In genomic region chr1:42763447-42763846, GRCm38 (mm10) we compare ENCODE assay signal across 17 mouse cellular contexts.
DNase-seq lines count a peak whose midpoint lies in the region; ATAC-seq and TF ChIP-seq lines count a peak whose summit lies in the region.
"Had no signal": no experiment of that assay in that cellular context is flagged by ENCODE, and none has a peak within 500 bp of the region (broad histone marks: within the 10 kb centered on the region; RNA-seq: fewer than 3 reads in every experiment).

No protein-coding gene starts in this region.

- peaks cover 5% of the 10 kb centered on the region for H3K4me1 ChIP-seq in bone marrow macrophage, adult 2 months (ENCODE audit: control insufficient read depth, insufficient read depth, low read length)
- H3K4me1 ChIP-seq in intestine, embryonic 16.5 days (ENCODE audit: control insufficient read depth, insufficient read depth, low read length) = no peaks in the 10 kb centered on the region
- H3K4me1 ChIP-seq: neural tube, embryonic 13.5 days had no signal

- H3K9ac ChIP-seq in intestine, embryonic 16.5 days (ENCODE audit: low read depth, low read length) = no peak overlapping the region
- H3K9ac ChIP-seq: neural tube, embryonic 13.5 days had no signal

- no peak for ATAC-seq in intestine, embryonic 16.5 days
- ATAC-seq: hindbrain, embryonic 16.5 days had no signal

- intact Hi-C loops in gastrocnemius, adult 2 months (cut with DNase I) = no loop called here
- intact Hi-C loops in heart, postnatal 14 days (cut with DNase I) = no loop called here

- no peaks in the 10 kb centered on the region for H3K9me3 ChIP-seq in intestine, embryonic 16.5 days (ENCODE audit: control insufficient read depth, low read length)
- H3K9me3 ChIP-seq: neural tube, embryonic 13.5 days had no signal

- no peak for TF ChIP-seq CTCF in gastrocnemius, adult 2 months (IDR thresholded peaks at IDR 0.05)
- no peak for TF ChIP-seq CTCF in bone marrow macrophage, adult 2 months (IDR thresholded peaks at IDR 0.05; ENCODE audit: low read depth, low read length)
- TF ChIP-seq CTCF in layer of hippocampus, adult 2 months (conservative IDR thresholded peaks at IDR 0.05) = no peak

- no peaks in the 10 kb centered on the region for H3K36me3 ChIP-seq in intestine, embryonic 16.5 days (ENCODE audit: control insufficient read depth, insufficient read depth, low read length)
- H3K36me3 ChIP-seq: neural tube, embryonic 13.5 days had no signal

- H3K27ac ChIP-seq in gastrocnemius, adult 2 months = no peak overlapping the region
- peak overlapping the region; percentile 82 for H3K27ac ChIP-seq in bone marrow macrophage, adult 2 months (ENCODE audit: insufficient read depth, low read depth, low read length)
- no peak overlapping the region for H3K27ac ChIP-seq in layer of hippocampus, adult 2 months
- no peak overlapping the region for H3K27ac ChIP-seq in intestine, embryonic 16.5 days (ENCODE audit: low read length)
- H3K27ac ChIP-seq: neural tube, embryonic 13.5 days had no signal

- TF ChIP-seq POLR2A in bone marrow macrophage, adult 2 months (IDR thresholded peaks at IDR 0.05; ENCODE audit: borderline replicate concordance, low read depth, low read length) = no peak

- H3K4me2 ChIP-seq in intestine, embryonic 16.5 days (ENCODE audit: low read depth, low read length) = no peak overlapping the region
- H3K4me2 ChIP-seq: neural tube, embryonic 13.5 days had no signal

- no peak overlapping the region for H3K4me3 ChIP-seq in gastrocnemius, adult 2 months
- no peak overlapping the region for H3K4me3 ChIP-seq in bone marrow macrophage, adult 2 months (ENCODE audit: insufficient read depth, low read length)
- H3K4me3 ChIP-seq in layer of hippocampus, adult 2 months = no peak overlapping the region
- no peak overlapping the region for H3K4me3 ChIP-seq in intestine, embryonic 16.5 days (ENCODE audit: low read length)
- H3K4me3 ChIP-seq: erythroblast, embryonic 14.5 days; neural tube, embryonic 13.5 days had no signal

- H3K27me3 ChIP-seq in intestine, embryonic 16.5 days (replicated peaks; ENCODE audit: control insufficient read depth, insufficient read depth, low read length) = no peaks in the 10 kb centered on the region
- H3K27me3 ChIP-seq: neural tube, embryonic 13.5 days had no signal

- 51% methylated on average over 2 of the region's 2 CpGs for WGBS in intestine, embryonic 16.5 days

- peak; percentile 30 for DNase-seq in gastrocnemius, adult 2 months
- no peak for DNase-seq in gastrocnemius, postnatal 10 days
- peak; percentile 23 to 29 for DNase-seq in heart, postnatal 14 days
- peak; percentile 40 for DNase-seq in lung, postnatal 14 days
- no peak for DNase-seq in embryo, embryonic 10 days (ENCODE audit: low spot score)
- no peak for DNase-seq in layer of hippocampus, adult 2 months (ENCODE audit: low spot score in 2 of 2)
- DNase-seq: adrenal gland, adult 8-10 months; B cell, adult 2 months; cerebellum, adult 8-10 months; embryo, embryonic 11 days; kidney, adult 9 months; layer of hippocampus, adult 9-11 months had no signal

Comparison
In these comparisons a context has a peak if more than half of its experiments do, and no peak if none do; other contexts are left out.
1. DNase-seq: peak in gastrocnemius, adult 2 months (single experiment), heart, postnatal 14 days (2 of 2) and lung, postnatal 14 days (single experiment); none in gastrocnemius, postnatal 10 days (single experiment), embryo, embryonic 10 days (single experiment) and layer of hippocampus, adult 2 months (0 of 2).